Mouse (Mus musculus): Measurements from ENCODE around the gene Srd5a1.

DNA sequence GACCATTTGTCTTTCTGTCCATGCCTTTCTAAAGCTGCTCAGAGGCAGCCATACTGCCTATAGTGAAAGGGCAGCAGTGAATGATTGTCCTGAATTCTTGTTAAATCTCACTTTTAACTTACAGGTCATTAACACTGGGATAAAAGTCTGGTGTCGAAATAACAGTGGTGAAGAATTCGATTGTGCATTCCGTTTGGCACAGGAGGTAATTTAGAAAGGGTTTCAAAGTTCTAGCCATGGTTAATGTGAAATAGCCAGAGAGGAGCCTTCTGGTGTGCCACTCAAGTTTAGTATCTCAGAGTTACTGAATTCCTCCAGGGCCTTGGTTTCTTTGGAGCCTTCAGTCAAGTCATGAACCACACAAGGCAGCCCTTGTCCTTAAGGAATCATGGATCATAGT is 19.9 kb upstream of the Srd5a1 start:
- TF ChIP-seq EP300 (IDR thresholded peaks at IDR 0.05; ENCODE audit: low read depth) (no peak), CTCF (IDR thresholded peaks at IDR 0.05; ENCODE audit: low read depth) (no peak)
